Mouse (Mus musculus) hindbrain, embryonic 14.5 days (tissue): ENCODE results near the gene Gigyf2. TPM values are rescaled to one million over a fixed set of nuclear protein-coding genes. Genes with fewer than 3 reads are reported as not detected.

Source experiments
- ATAC-seq: fragments of 200-750 bp; cut with Nextera tagmentation; 2 replicates; pipeline ENCODE4 v1.8.0; 2017; ENCODE audit warnings: moderate number of reproducible peaks, mild to moderate bottlenecking, moderate TSS enrichment, moderate library complexity; ENCODE audit not compliant: low FRiP score
- DNase-seq: peaks from one replicate; pipeline ENCODE4 v3.0.0-alpha.2; 2015; ENCODE audit warnings: low spot score
- H3K27ac ChIP-seq: fragments of 300-500 bp; sonication (generic); 2 replicates; pipeline ENCODE4 v1.5.1; 2014; ENCODE audit warnings: mild to moderate bottlenecking, moderate library complexity
- H3K27me3 ChIP-seq: fragments of 300-500 bp; sonication (generic); 2 replicates; pipeline ENCODE4 v1.6.1; 2014; ENCODE audit warnings: mild to moderate bottlenecking, low read length, mixed read lengths; ENCODE audit not compliant: control insufficient read depth, insufficient read depth
- H3K36me3 ChIP-seq: fragments of 300-500 bp; sonication (generic); replicated peaks from 2 replicates; pipeline ENCODE4 v1.6.1; 2014; ENCODE audit not compliant: control insufficient read depth, insufficient read depth
- H3K4me1 ChIP-seq: fragments of 300-500 bp; sonication (generic); replicated peaks from 2 replicates; pipeline ENCODE4 v1.6.1; 2014; ENCODE audit warnings: antibody characterized with exemption, low read length, mixed read lengths; ENCODE audit not compliant: control insufficient read depth, insufficient read depth
- H3K4me2 ChIP-seq: fragments of 300-500 bp; sonication (generic); replicated peaks from 2 replicates; pipeline ENCODE4 v1.6.1; 2014; ENCODE audit warnings: mild to moderate bottlenecking, moderate library complexity
- H3K4me3 ChIP-seq: fragments of 300-500 bp; sonication (generic); replicated peaks from 2 replicates; pipeline ENCODE4 v1.5.1; 2014; ENCODE audit warnings: mild to moderate bottlenecking, low read length
- H3K9ac ChIP-seq: fragments of 300-500 bp; sonication (generic); 2 replicates; pipeline ENCODE4 v1.6.1; 2014
- H3K9me3 ChIP-seq: fragments of 300-500 bp; sonication (generic); 2 replicates; pipeline ENCODE4 v1.6.1; 2016; ENCODE audit warnings: low read length; ENCODE audit not compliant: control insufficient read depth
- WGBS: fragments of 180-500 bp; shearing (Covaris S2); extraction: QIAGEN DNeasy Blood & Tissue Kit; methylation state at CpG from one replicate; pipeline ENCODE4 v1.1.7; 2014; 5-methylcytosine and 5-hydroxymethylcytosine counted together
- polyA plus RNA-seq: library from polyadenylated mRNA; unstranded; fragments of >200 nt; fragmentation: Nextera tagmentation; extraction: Ambion mirVana; gene quantifications from 2 replicates; pipeline ENCODE4 v1.2.1, GENCODE M21; 2014

Gigyf2 gene
- polyA plus RNA-seq, 1 experiment from 2014 or later = 69.2 TPM

DNA sequence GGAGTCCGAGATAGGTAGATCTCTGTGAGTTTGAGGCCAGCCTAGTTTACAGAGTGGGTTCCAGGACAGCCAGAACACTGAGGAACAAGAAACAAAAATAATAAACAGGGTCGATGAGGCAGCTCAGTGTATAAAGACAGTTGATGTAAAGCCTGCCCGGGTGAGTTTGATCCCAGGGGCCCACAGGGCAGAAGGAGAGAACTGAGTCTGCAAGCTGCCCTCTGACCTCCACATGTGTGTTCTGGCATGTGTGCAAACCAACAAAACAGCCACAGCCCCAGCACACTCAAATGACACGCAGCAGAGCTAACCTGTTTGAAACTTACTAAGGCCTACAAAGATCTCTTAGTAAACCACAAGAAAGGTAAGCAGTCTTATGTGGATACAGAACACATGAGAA is 31.8 kb upstream of the Gigyf2 start:
- Histone ChIP-seq H3K27ac (no peak overlapping the region), H3K4me3 (no peak overlapping the region), H3K4me2 (no peak overlapping the region), H3K9ac (no peak overlapping the region), H3K9me3 (no peaks in the 10 kb centered on the region), H3K36me3 (no peaks in the 10 kb centered on the region), H3K27me3 (no peaks in the 10 kb centered on the region), H3K4me1 (no peaks in the 10 kb centered on the region)
- no peak for DNase-seq
- ATAC-seq = no peak
- WGBS = 63% methylated on average over 4 of the region's 4 CpGs

DNA sequence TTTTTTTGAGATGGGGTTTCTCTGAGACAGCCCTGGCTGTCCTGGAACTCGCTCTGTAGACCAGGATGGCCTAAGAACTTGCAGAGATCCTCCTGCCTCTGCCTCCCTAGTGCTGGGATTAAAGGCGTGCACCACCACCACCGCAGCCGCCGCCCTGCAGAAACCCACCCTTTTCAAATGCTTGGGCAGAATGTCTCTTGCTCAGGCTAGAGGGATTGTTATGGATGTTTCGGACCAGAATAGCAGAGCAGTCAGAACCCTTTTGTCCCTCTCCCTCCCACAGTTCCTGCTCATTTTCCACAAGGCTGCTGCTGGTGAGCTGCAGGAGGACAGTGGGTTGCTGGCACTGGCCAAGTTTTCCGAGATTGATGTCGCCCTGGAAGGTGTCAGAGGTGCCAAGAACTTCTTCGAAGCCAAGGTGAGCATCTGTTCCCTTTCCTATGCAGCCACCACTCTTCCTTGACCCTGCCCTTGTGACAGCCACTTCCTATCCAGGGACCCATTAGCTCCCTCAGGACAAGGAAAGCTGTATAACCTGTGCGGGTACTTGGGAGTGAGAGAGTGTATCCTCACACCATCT is 29.4 kb upstream of the Gigyf2 start:
- WGBS = 87% methylated on average over 10 of the region's 10 CpGs
- Histone ChIP-seq H3K4me1 (no peaks in the 10 kb centered on the region), H3K4me3 (no peak overlapping the region), H3K36me3 (no peaks in the 10 kb centered on the region), H3K4me2 (no peak overlapping the region), H3K27me3 (no peaks in the 10 kb centered on the region), H3K9me3 (no peaks in the 10 kb centered on the region), H3K27ac (no peak overlapping the region), H3K9ac (no peak overlapping the region)
- no peak for DNase-seq
- ATAC-seq = no peak

DNA sequence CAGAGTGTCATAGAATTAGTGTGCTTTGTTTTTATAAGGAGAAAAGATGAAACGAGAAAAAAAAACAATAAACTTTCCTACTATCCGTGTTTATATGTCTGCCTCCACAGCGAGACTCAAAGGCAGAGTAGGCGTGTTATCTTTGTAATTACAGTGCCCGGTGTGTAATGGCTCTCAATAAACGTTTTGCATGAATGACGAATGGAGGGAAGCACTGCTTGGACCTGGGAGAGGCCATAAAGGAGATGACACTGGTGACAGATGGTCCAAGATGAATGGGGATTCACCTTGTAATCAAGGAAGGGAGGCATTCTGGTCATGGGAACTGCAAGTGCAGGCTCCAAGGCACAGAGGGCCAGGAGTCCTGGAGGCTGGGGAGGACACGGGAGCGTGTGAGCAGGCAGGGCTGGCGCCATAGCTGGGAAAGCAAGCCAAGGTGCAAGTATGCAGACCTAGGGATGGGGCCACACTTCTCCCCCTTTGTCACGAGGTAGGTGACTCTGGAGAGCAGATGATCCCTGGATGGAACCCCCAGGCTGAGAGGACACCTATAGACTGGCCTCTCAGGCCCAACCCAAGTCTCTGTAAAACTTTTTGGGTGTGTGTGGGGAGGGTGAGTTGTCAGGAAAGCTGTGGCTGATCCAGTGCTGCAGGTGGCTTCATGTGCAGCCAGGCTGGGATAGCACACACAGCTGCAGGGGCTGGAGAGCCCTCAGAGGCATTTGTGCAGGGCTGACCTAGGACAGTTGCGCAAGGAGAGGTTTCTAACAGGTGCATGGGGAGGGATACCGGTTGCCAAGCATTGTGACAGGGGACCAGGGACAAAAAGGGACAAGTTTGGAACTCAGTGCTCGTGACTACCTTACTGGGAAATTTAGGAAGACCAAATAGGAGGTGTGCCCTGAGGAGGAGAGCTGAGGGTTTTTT is 26.2 kb upstream of the Gigyf2 start:
- Histone ChIP-seq H3K9ac (no peak overlapping the region), H3K4me1 (no peaks in the 10 kb centered on the region), H3K36me3 (no peaks in the 10 kb centered on the region), H3K4me3 (no peak overlapping the region), H3K4me2 (no peak overlapping the region), H3K27me3 (no peaks in the 10 kb centered on the region), H3K9me3 (no peaks in the 10 kb centered on the region), H3K27ac (no peak overlapping the region)
- DNase-seq (no peak), ATAC-seq (no peak)
- WGBS = 69% methylated on average over 14 of the region's 14 CpGs

- 98% methylated on average over 2 of the region's 2 CpGs for WGBS
- DNase-seq (no peak), ATAC-seq (no peak)
- no peak overlapping the region for H3K9ac ChIP-seq
- no peak overlapping the region for H3K4me3 ChIP-seq
- no peaks in the 10 kb centered on the region for H3K36me3 ChIP-seq
- no peaks in the 10 kb centered on the region for H3K9me3 ChIP-seq
- H3K4me2 ChIP-seq = no peak overlapping the region
- H3K27me3 ChIP-seq = no peaks in the 10 kb centered on the region
- H3K27ac ChIP-seq = no peak overlapping the region
- no peaks in the 10 kb centered on the region for H3K4me1 ChIP-seq
Measured at GRCm38 (mm10) chr1:87301971-87302370, 24.8 kb upstream of the Gigyf2 start.

DNA sequence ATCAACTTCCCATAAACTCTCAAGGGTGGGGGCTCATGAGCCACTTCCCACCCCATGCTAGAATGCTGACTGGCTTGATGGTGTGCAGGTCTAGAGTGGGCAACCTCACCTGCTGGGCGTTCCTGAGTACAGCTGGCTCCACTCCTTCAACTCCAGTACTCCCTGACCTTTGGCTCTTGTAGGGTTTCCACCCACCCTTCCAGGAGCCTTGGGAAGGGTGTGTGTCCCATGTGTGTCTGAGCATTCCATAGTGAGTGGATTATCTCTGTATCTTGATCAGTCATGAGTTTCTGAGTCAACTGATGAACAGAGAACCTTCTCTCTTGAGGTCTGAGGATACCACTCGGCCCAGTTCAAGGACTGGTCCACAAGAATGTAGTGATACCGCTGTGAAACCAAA is 17.8 kb upstream of the Gigyf2 start:
- Histone ChIP-seq H3K27ac (no peak overlapping the region), H3K9ac (no peak overlapping the region), H3K4me3 (no peak overlapping the region), H3K4me1 (no peaks in the 10 kb centered on the region), H3K9me3 (no peaks in the 10 kb centered on the region), H3K27me3 (no peaks in the 10 kb centered on the region), H3K4me2 (no peak overlapping the region), H3K36me3 (no peaks in the 10 kb centered on the region)
- WGBS = 86% methylated on average over 3 of the region's 3 CpGs
- ATAC-seq = no peak
- DNase-seq = no peak

- DNase-seq = no peak
- H3K4me3 ChIP-seq = no peak overlapping the region
- no peak overlapping the region for H3K9ac ChIP-seq
- H3K4me2 ChIP-seq = no peak overlapping the region
- no peak overlapping the region for H3K27ac ChIP-seq
- no peaks in the 10 kb centered on the region for H3K4me1 ChIP-seq
- H3K27me3 ChIP-seq = no peaks in the 10 kb centered on the region
- ATAC-seq = no peak
- H3K9me3 ChIP-seq = no peaks in the 10 kb centered on the region
- WGBS = 77% methylated on average over 16 of the region's 16 CpGs
- H3K36me3 ChIP-seq = no peaks in the 10 kb centered on the region
Measured at GRCm38 (mm10) chr1:87309621-87310020, 17.2 kb upstream of the Gigyf2 start.

- DNase-seq = no peak
Measured at GRCm38 (mm10) chr1:87312681-87313080, 14.1 kb upstream of the Gigyf2 start.

DNA sequence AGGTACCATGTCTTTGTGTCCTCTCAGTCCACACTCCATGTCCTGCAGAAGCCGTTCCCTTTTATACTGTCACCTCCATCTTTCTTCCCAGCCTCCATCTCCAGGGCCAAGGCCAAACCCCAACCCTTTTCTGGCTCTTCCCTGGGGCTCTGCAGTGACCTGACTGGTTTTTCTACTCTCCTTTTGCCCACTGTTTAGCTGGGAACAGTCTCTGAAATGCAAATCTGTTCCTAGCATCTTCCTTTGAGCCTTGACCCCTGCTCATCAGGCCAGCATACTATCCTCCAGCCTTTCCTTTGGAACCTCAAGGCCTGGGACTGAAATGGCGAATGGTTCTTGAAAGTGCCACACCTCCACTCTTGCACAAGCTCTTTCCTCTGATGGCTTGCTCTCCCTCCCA is 13.7 kb upstream of the Gigyf2 start:
- H3K4me3 ChIP-seq = no peak overlapping the region
- H3K36me3 ChIP-seq = no peaks in the 10 kb centered on the region
- no peaks in the 10 kb centered on the region for H3K9me3 ChIP-seq
- DNase-seq (no peak), ATAC-seq (no peak)
- WGBS = 94% methylated on average over 2 of the region's 2 CpGs
- no peak overlapping the region for H3K4me2 ChIP-seq
- H3K27ac ChIP-seq = no peak overlapping the region
- no peaks in the 10 kb centered on the region for H3K27me3 ChIP-seq
- H3K4me1 ChIP-seq = no peaks in the 10 kb centered on the region
- no peak overlapping the region for H3K9ac ChIP-seq

More at GRCm38 (mm10) chr1:87312681-87313080, 14.1 kb upstream of the Gigyf2 start:
- Histone ChIP-seq H3K4me3 (no peak overlapping the region), H3K36me3 (no peaks in the 10 kb centered on the region), H3K4me1 (no peaks in the 10 kb centered on the region), H3K9ac (no peak overlapping the region), H3K4me2 (no peak overlapping the region), H3K27ac (no peak overlapping the region), H3K9me3 (no peaks in the 10 kb centered on the region), H3K27me3 (no peaks in the 10 kb centered on the region)
- ATAC-seq = no peak
- WGBS = 92% methylated on average over 2 of the region's 2 CpGs

DNA sequence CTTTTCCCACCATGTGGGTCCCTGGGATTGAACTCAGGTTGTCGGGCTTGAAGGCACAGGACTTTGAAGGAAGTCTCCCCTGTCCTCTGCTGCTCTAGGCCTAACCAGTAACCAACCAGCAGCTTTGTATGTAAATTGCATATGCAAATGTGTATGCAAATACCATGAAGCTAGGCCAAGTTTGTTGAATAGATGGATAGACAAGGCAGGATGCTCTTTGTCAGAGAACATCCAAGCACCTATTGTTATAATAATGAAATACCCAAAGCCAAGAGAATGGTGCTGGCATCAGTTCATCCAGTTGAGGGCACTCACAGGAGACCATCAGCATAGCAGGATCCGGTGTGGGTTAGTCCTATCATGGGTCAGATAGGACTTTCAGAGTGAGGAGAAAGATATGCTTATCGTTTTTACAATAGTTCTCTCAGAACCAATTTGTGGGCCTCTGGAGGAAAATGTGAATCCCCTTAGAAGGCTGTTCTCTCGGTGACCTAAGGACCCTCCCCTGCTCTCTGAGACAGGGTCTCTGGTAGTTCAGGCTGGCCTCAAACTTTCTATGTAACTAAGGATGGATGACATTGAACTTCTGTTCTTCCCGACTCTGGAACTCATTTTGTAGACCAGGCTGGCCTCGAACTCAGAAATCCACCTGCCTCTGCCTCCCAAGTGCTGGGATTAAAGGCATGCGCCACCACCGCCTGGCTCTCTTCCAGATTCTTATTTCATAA is 12.8 kb upstream of the Gigyf2 start:
- H3K27ac ChIP-seq = no peak overlapping the region
- H3K4me1 ChIP-seq = no peaks in the 10 kb centered on the region
- H3K9me3 ChIP-seq = peaks cover 5% of the 10 kb centered on the region; the same call in 1 of the 2 replicates
- DNase-seq (no peak), ATAC-seq (no peak)
- no peak overlapping the region for H3K4me2 ChIP-seq
- H3K27me3 ChIP-seq = no peaks in the 10 kb centered on the region
- no peak overlapping the region for H3K4me3 ChIP-seq
- no peak overlapping the region for H3K9ac ChIP-seq
- H3K36me3 ChIP-seq = no peaks in the 10 kb centered on the region
- 87% methylated on average over 8 of the region's 8 CpGs for WGBS
